Mouse (Mus musculus): ENCODE measurements around the gene Flrt3. TPM values are rescaled to one million over a fixed set of nuclear protein-coding genes. Genes with fewer than 3 reads are reported as not detected.

The Flrt3 gene
- total and polyA plus RNA-seq, 3 experiments, result not detected

GRCm38 (mm10) chr2:140621730-140622337, 49.4 kb downstream of the Flrt3 start:
- H3K9me3 ChIP-seq (replicated peaks; ENCODE audit: low read length), result no peaks in the 10 kb centered on the region
- dilution Hi-C loops (cut with MboI; ENCODE audit: extremely low pct_ligation_motif_present, extremely low pct_unique_long_range_greater_than_20kb, low sequenced_read_pairs) (no loop called here), in situ Hi-C loops (cut with MboI; ENCODE audit: low pct_ligation_motif_present, low pct_unique_long_range_greater_than_20kb, low sequenced_read_pairs) (no loop called here)
- H3K4me1 ChIP-seq (ENCODE audit: control insufficient read depth in 1 of 2, insufficient read depth in 2 of 2), result no peaks in the 10 kb centered on the region
- no peak overlapping the region for H3K9ac ChIP-seq (ENCODE audit: insufficient read depth, low read depth)
- TF ChIP-seq MEF2A (IDR thresholded peaks at IDR 0.05; ENCODE audit: borderline replicate concordance, low read depth, low read length) (no peak), SMC3 (IDR thresholded peaks at IDR 0.05; ENCODE audit: low read depth, low read length) (no peak), TCF12 (IDR thresholded peaks at IDR 0.05; ENCODE audit: low read depth, low read length) (no peak), CHD1 (IDR thresholded peaks at IDR 0.05; ENCODE audit: low read depth, low read length) (no peak), CTCF (conservative IDR thresholded peaks at IDR 0.05 in 1 of 2, IDR thresholded peaks at IDR 0.05 in 1 of 2; ENCODE audit: low read depth in 2 of 2, low read length in 2 of 2) (no peak), KAT2A (IDR thresholded peaks at IDR 0.05; ENCODE audit: insufficient replicate concordance, low read length) (no peak), NELFE (IDR thresholded peaks at IDR 0.05; ENCODE audit: low read depth, low read length) (no peak), USF1 (IDR thresholded peaks at IDR 0.05; ENCODE audit: low read depth, low read length) (no peak), ETS1 (conservative IDR thresholded peaks at IDR 0.05; ENCODE audit: low read depth, low read length) (no peak), JUN (IDR thresholded peaks at IDR 0.05; ENCODE audit: insufficient read depth, low read depth, low read length) (no peak), BHLHE40 (IDR thresholded peaks at IDR 0.05; ENCODE audit: low read depth, low read length) (no peak), UBTF (IDR thresholded peaks at IDR 0.05; ENCODE audit: low read depth, low read length) (no peak), POLR2A (IDR thresholded peaks at IDR 0.05; ENCODE audit: low read depth, low read length) (no peak), CHD2 (IDR thresholded peaks at IDR 0.05; ENCODE audit: low read length) (no peak)
- no peak for DNase-seq (ENCODE audit: extremely low read depth)
- no peak overlapping the region for H3K4me3 ChIP-seq (replicated peaks in 1 of 3; ENCODE audit: low read depth in 2 of 3, low read length in 2 of 3, poor library complexity in 1 of 3)
- peaks cover 8% of the 10 kb centered on the region for H3K27me3 ChIP-seq (replicated peaks)
- H3K27ac ChIP-seq (ENCODE audit: insufficient read depth, low read depth), result no peak overlapping the region
- H3K4me2 ChIP-seq (ENCODE audit: insufficient read depth, low read depth, poor library complexity, severe bottlenecking), result no peak overlapping the region
- H3K36me3 ChIP-seq (replicated peaks in 1 of 2; ENCODE audit: control insufficient read depth in 1 of 2, insufficient read depth in 1 of 2, low read length in 1 of 2), result no peaks in the 10 kb centered on the region
- H3K79me2 ChIP-seq (replicated peaks; ENCODE audit: control insufficient read depth, extremely low read depth, insufficient read depth, poor library complexity, severe bottlenecking), result no peaks in the 10 kb centered on the region

GRCm38 (mm10) chr2:140615451-140615850, 55.8 kb downstream of the Flrt3 start:
- Histone ChIP-seq H3K36me3 (replicated peaks in 1 of 2; ENCODE audit: control insufficient read depth in 1 of 2, insufficient read depth in 1 of 2, low read length in 1 of 2) (no peaks in the 10 kb centered on the region), H3K9me3 (replicated peaks; ENCODE audit: low read length) (no peaks in the 10 kb centered on the region), H3K4me3 (replicated peaks in 1 of 3; ENCODE audit: low read depth in 2 of 3, low read length in 2 of 3, poor library complexity in 1 of 3) (no peak overlapping the region), H3K4me1 (ENCODE audit: control insufficient read depth in 1 of 2, insufficient read depth in 2 of 2) (no peaks in the 10 kb centered on the region), H3K79me2 (replicated peaks; ENCODE audit: control insufficient read depth, extremely low read depth, insufficient read depth, poor library complexity, severe bottlenecking) (no peaks in the 10 kb centered on the region), H3K9ac (ENCODE audit: insufficient read depth, low read depth) (no peak overlapping the region), H3K4me2 (ENCODE audit: insufficient read depth, low read depth, poor library complexity, severe bottlenecking) (no peak overlapping the region), H3K27ac (ENCODE audit: insufficient read depth, low read depth) (no peak overlapping the region), H3K27me3 (replicated peaks) (peaks cover 5% of the 10 kb centered on the region)
- in situ Hi-C loops (cut with MboI; ENCODE audit: low pct_ligation_motif_present, low pct_unique_long_range_greater_than_20kb, low sequenced_read_pairs), result no loop called here
- no peak for DNase-seq (ENCODE audit: extremely low read depth)
- dilution Hi-C loops (cut with MboI; ENCODE audit: extremely low pct_ligation_motif_present, extremely low pct_unique_long_range_greater_than_20kb, low sequenced_read_pairs), result no loop called here
- TF ChIP-seq JUN (IDR thresholded peaks at IDR 0.05; ENCODE audit: insufficient read depth, low read depth, low read length), result no peak
- TF ChIP-seq RAD21 (IDR thresholded peaks at IDR 0.05; ENCODE audit: low read depth, low read length), result no peak
- TF ChIP-seq ZKSCAN1 (IDR thresholded peaks at IDR 0.05; ENCODE audit: borderline replicate concordance, low read depth, low read length), result no peak
- TF ChIP-seq TBP (conservative IDR thresholded peaks at IDR 0.05; ENCODE audit: low read depth, low read length), result no peak
- TF ChIP-seq ELF1 (IDR thresholded peaks at IDR 0.05; ENCODE audit: low read depth, low read length), result no peak
- TF ChIP-seq RCOR1 (conservative IDR thresholded peaks at IDR 0.05; ENCODE audit: low read depth, low read length), result no peak
- TF ChIP-seq MYC (IDR thresholded peaks at IDR 0.05; ENCODE audit: low read depth, low read length), result no peak
- no peak for TF ChIP-seq MAFK (IDR thresholded peaks at IDR 0.05; ENCODE audit: insufficient replicate concordance, low read length)
- no peak for TF ChIP-seq IRF4 (IDR thresholded peaks at IDR 0.05; ENCODE audit: low read depth, low read length)
- no peak for TF ChIP-seq MXI1 (IDR thresholded peaks at IDR 0.05; ENCODE audit: low read depth, low read length)
- TF ChIP-seq GABPA (IDR thresholded peaks at IDR 0.05; ENCODE audit: insufficient replicate concordance, low read depth, low read length), result no peak
- no peak for TF ChIP-seq SMC3 (IDR thresholded peaks at IDR 0.05; ENCODE audit: low read depth, low read length)
- no peak for TF ChIP-seq HCFC1 (IDR thresholded peaks at IDR 0.05; ENCODE audit: low read depth, low read length)
- TF ChIP-seq CHD1 (IDR thresholded peaks at IDR 0.05; ENCODE audit: low read depth, low read length), result no peak
- no peak for TF ChIP-seq KAT2A (IDR thresholded peaks at IDR 0.05; ENCODE audit: insufficient replicate concordance, low read length)
- no peak for TF ChIP-seq ZNF384 (IDR thresholded peaks at IDR 0.05; ENCODE audit: low read depth, low read length)
- no peak for TF ChIP-seq NRF1 (IDR thresholded peaks at IDR 0.05; ENCODE audit: low read depth, low read length)
- no peak for TF ChIP-seq SIN3A (IDR thresholded peaks at IDR 0.05; ENCODE audit: low read length)
- TF ChIP-seq CTCF (conservative IDR thresholded peaks at IDR 0.05 in 1 of 2, IDR thresholded peaks at IDR 0.05 in 1 of 2; ENCODE audit: low read depth in 2 of 2, low read length in 2 of 2), result no peak
- TF ChIP-seq MAZ (IDR thresholded peaks at IDR 0.05; ENCODE audit: low read depth, low read length), result no peak

Measured in CH12.LX (cell line).